Mouse (Mus musculus) limb, embryonic 10.5 days (tissue): ENCODE results near the gene Cldn6. TPM values are rescaled to one million over a fixed set of nuclear protein-coding genes. Genes with fewer than 3 reads are reported as not detected.

Experiments used
- polyA plus RNA-seq: library from polyadenylated mRNA; unstranded; fragments of >200 nt; fragmentation: Nextera tagmentation; extraction: Ambion mirVana; gene quantifications from 2 replicates; pipeline ENCODE4 v1.2.1, GENCODE M21; 2016

Cldn6 gene
- polyA plus RNA-seq, 1 experiment from 2014 or later: 32.7 TPM

Other genes with a start within 250 kb of the Cldn6 start
- gene Vmn2r117, start 199.6 kb upstream of the Cldn6 start, polyA plus RNA-seq: not detected in 2 replicates
- 31.3 and 31.9 TPM in 2 replicates for gene Zfp213, start 115.0 kb upstream of the Cldn6 start, polyA plus RNA-seq
- gene Zfp13, start 79.8 kb upstream of the Cldn6 start, polyA plus RNA-seq: 22.0 and 25.4 TPM in 2 replicates
- gene Zscan10, start 78.4 kb upstream of the Cldn6 start, polyA plus RNA-seq: 0.35 and 0.38 TPM in 2 replicates
- 0.84 and 1.1 TPM in 2 replicates for gene Mmp25, start 34.0 kb upstream of the Cldn6 start, polyA plus RNA-seq
- 1.4 and 2.0 TPM in 2 replicates for gene Bicdl2, start 18.7 kb upstream of the Cldn6 start, polyA plus RNA-seq
- gene Hcfc1r1, start 5.7 kb upstream of the Cldn6 start, polyA plus RNA-seq: 29.0 and 30.5 TPM in 2 replicates
- gene Thoc6, start 5.4 kb upstream of the Cldn6 start, polyA plus RNA-seq: 70.4 and 71.1 TPM in 2 replicates
- gene Tnfrsf12a, start 1.8 kb upstream of the Cldn6 start, polyA plus RNA-seq: 5.2 and 5.6 TPM in 2 replicates
- 1.9 and 4.6 TPM in 2 replicates for gene Cldn9, start 4.8 kb downstream of the Cldn6 start, polyA plus RNA-seq
- gene 1520401A03Rik, start 43.5 kb downstream of the Cldn6 start, polyA plus RNA-seq: 0.13 and 0.36 TPM in 2 replicates
- 66.8 and 67.6 TPM in 2 replicates for gene Pkmyt1, start 47.1 kb downstream of the Cldn6 start, polyA plus RNA-seq
- gene Paqr4, start 61.6 kb downstream of the Cldn6 start, polyA plus RNA-seq: 5.9 and 9.0 TPM in 2 replicates
- gene Kremen2, start 66.6 kb downstream of the Cldn6 start, polyA plus RNA-seq: 13.8 and 19.5 TPM in 2 replicates
- 177 and 183 TPM in 2 replicates for gene Flywch1, start 92.4 kb downstream of the Cldn6 start, polyA plus RNA-seq
- gene Flywch2, start 106.8 kb downstream of the Cldn6 start, polyA plus RNA-seq: 37.5 and 54.1 TPM in 2 replicates
- gene Srrm2, start 111.3 kb downstream of the Cldn6 start, polyA plus RNA-seq: 562 and 563 TPM in 2 replicates
- gene Elob, start 149.9 kb downstream of the Cldn6 start, polyA plus RNA-seq: 1,047 and 1,081 TPM in 2 replicates
- not detected in 2 replicates for gene Prss33, start 156.8 kb downstream of the Cldn6 start, polyA plus RNA-seq
- not detected in 2 replicates for gene Prss32, start 164.6 kb downstream of the Cldn6 start, polyA plus RNA-seq
- 3.3 and 3.9 TPM in 2 replicates for gene Prss41, start 164.9 kb downstream of the Cldn6 start, polyA plus RNA-seq
- gene Prss21, start 188.8 kb downstream of the Cldn6 start, polyA plus RNA-seq: not detected in 2 replicates
- gene Dcpp1, start 201.6 kb downstream of the Cldn6 start, polyA plus RNA-seq: not detected in 2 replicates
- not detected in 2 replicates for gene Dcpp2, start 201.6 kb downstream of the Cldn6 start, polyA plus RNA-seq
- not detected in 2 replicates for gene Dcpp3, start 238.2 kb downstream of the Cldn6 start, polyA plus RNA-seq